Mouse (Mus musculus) erythroblast, embryonic 14.5 days (primary cell): ENCODE measurements around the gene Ctsh.

ENCODE experiments used
- GATA1 ChIP-seq: IDR thresholded peaks from 2 replicates; pipeline ENCODE4 v1.6.1; 2012; ENCODE audit warnings: low read length, inconsistent platforms, mixed read lengths
- TAL1 ChIP-seq: IDR thresholded peaks from 3 replicates; pipeline ENCODE4 v1.6.1; 2012; ENCODE audit warnings: low read length, inconsistent platforms, mixed read lengths

DNA sequence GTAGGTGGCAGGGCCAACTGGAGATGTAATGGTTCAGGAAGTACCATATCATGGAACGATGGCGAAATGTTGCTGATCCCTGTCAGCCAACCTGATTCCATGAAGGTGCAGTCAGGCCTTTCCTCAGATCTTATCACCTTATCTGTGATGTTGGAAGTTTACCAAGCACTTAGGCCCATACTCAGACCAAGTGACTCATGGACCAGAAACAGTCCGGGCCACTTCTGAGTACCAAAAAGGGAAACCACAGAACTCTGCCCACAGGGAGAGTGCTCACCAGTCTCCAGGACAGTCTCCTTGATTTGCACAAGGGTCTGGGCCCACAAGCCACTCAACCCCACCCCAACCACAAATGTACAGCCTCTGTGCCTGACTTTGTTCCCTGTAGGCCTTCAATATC, 18.2 kb upstream of the Ctsh start:
- no peak for TF ChIP-seq GATA1
- TF ChIP-seq TAL1: no peak
